Mouse (Mus musculus) thymus, adult 2 months (tissue): Measurements from ENCODE around the gene Ezr. TPM values are rescaled to one million over a fixed set of nuclear protein-coding genes. Genes with fewer than 3 reads are reported as not detected.
A peak's percentile ranks its signal among the peaks of the same experiment; 100 is the strongest.

Experiments used
- DNase-seq: peaks from one replicate; pipeline ENCODE4 v3.0.0; 2021
- H3K27ac ChIP-seq: fragments of 200-500 bp; 2 replicates; pipeline ENCODE4 v1.5.1; 2012; ENCODE audit warnings: low read length, control low read depth; ENCODE audit not compliant: control insufficient read depth, insufficient read depth
- H3K27me3 ChIP-seq: fragments of 200-500 bp; 2 replicates; pipeline ENCODE4 v1.6.1; 2012; ENCODE audit warnings: mild to moderate bottlenecking, low read length, moderate library complexity, mixed read lengths; ENCODE audit not compliant: control insufficient read depth, insufficient read depth
- H3K36me3 ChIP-seq: fragments of 200-500 bp; 2 replicates; pipeline ENCODE4 v1.6.1; 2012; ENCODE audit warnings: mild to moderate bottlenecking, low read length, moderate library complexity; ENCODE audit not compliant: control insufficient read depth, insufficient read depth
- H3K4me1 ChIP-seq: fragments of 200-500 bp; replicated peaks from 2 replicates; pipeline ENCODE4 v1.6.1; 2012; ENCODE audit warnings: low read length; ENCODE audit not compliant: control insufficient read depth, insufficient read depth
- H3K4me3 ChIP-seq: fragments of 200-500 bp; 2 replicates; pipeline ENCODE4 v1.5.1; 2012; ENCODE audit warnings: mild to moderate bottlenecking, low read length, control low read depth, moderate library complexity; ENCODE audit not compliant: control insufficient read depth, insufficient read depth
- CTCF ChIP-seq: fragments of 200-500 bp; IDR thresholded peaks from 2 replicates; pipeline ENCODE4 v1.5.1; 2012; ENCODE audit warnings: mild to moderate bottlenecking, control low read depth, low read length, moderate library complexity, borderline replicate concordance; ENCODE audit not compliant: control insufficient read depth, poor library complexity, insufficient read depth; ENCODE audit errors: extremely low read depth
- POLR2A ChIP-seq: fragments of 200-500 bp; IDR thresholded peaks from 2 replicates; pipeline ENCODE4 v1.6.1; 2012; ENCODE audit warnings: mild to moderate bottlenecking, low read length, control low read depth, moderate library complexity; ENCODE audit not compliant: control insufficient read depth, poor library complexity, insufficient read depth; ENCODE audit errors: extremely low read depth
- WGBS: fragments of 180-500 bp; shearing (Covaris S2); methylation state at CpG from one replicate; pipeline ENCODE4 v1.1.7; 2018; 5-methylcytosine and 5-hydroxymethylcytosine counted together
- polyA plus RNA-seq: library from polyadenylated mRNA; depleted of rRNA; stranded (reverse); fragments of >200 nt; gene quantifications from 2 replicates; pipeline ENCODE4 v1.2.3, GENCODE M21; 2012

The Ezr gene
- polyA plus RNA-seq, 1 experiment = 149 TPM

- no peak for TF ChIP-seq POLR2A
- TF ChIP-seq CTCF = no peak
- Histone ChIP-seq H3K27me3 (no peaks in the 10 kb centered on the region), H3K4me1 (peaks cover 12% of the 10 kb centered on the region), H3K36me3 (no peaks in the 10 kb centered on the region), H3K27ac (no peak overlapping the region), H3K4me3 (no peak overlapping the region)
- WGBS = 34% methylated on average over 12 of the region's 12 CpGs
- no peak for DNase-seq
Measured at GRCm38 (mm10) chr17:6794160-6794751, 11.7 kb upstream of the Ezr start.

DNA sequence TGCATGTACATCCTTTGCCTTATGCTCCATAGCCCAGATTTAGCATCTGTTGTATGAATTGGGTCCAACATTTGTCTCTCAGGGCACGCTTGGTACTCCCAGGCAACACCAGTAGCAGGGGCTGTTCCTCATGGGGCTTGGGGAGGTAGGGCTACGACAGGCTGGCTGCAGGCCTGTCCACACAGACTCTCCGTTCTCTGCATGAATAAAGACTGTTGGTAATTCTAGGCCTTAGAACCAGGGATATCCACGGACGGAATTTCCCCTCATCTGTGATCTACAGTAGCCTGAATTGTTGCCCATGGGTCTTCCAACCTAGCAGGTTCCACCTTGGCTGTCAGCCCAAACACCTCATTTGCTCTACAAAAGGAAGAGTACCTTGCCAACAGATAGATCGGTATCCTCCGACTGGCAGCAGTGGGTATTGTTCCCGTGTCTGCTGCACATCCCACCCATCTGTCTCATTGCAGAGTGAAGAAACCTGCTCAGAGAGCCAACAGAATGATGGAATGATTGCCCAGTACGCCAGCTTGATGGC is 7.1 kb upstream of the Ezr start:
- DNase-seq = no peak
- TF ChIP-seq POLR2A (no peak), CTCF (no peak)
- Histone ChIP-seq H3K4me1 (peaks cover 10% of the 10 kb centered on the region), H3K4me3 (no peak overlapping the region), H3K27ac (no peak overlapping the region), H3K36me3 (no peaks in the 10 kb centered on the region), H3K27me3 (no peaks in the 10 kb centered on the region)
- 92% methylated on average over 9 of the region's 9 CpGs for WGBS

GRCm38 (mm10) chr17:6789103-6789502 is 6.5 kb upstream of the Ezr start:
- Histone ChIP-seq H3K27ac (no peak overlapping the region), H3K4me1 (peaks cover 4% of the 10 kb centered on the region), H3K36me3 (no peaks in the 10 kb centered on the region), H3K27me3 (no peaks in the 10 kb centered on the region), H3K4me3 (no peak overlapping the region)
- DNase-seq = no peak
- TF ChIP-seq CTCF (no peak), POLR2A (no peak)

DNA sequence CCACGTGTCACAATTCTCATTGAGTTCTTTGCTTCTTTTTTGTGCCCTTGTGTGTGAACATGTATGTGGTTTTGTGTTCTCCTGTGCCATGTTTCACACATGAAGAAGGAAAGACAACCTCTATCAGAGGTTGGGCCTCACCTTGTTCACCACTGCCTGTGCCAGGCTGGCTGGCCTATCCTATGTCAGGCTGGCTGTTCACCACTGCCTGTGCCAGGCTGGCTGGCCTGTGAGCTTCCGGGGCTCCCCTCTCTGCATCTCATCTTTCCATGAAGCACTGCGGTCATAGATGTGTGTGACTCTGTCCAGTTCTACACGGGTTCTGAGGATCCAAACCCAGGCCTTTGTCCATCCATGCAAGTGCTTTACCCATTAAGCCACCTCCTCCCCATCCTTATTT is 4.7 kb upstream of the Ezr start:
- TF ChIP-seq POLR2A = no peak
- no peak for TF ChIP-seq CTCF
- Histone ChIP-seq H3K4me1 (peaks cover 3% of the 10 kb centered on the region; the same call in 1 of the 2 replicates), H3K27me3 (no peaks in the 10 kb centered on the region), H3K4me3 (no peak overlapping the region), H3K36me3 (no peaks in the 10 kb centered on the region), H3K27ac (no peak overlapping the region)
- WGBS = 87% methylated on average over 4 of the region's 4 CpGs
- no peak for DNase-seq

- 71% methylated on average over 10 of the region's 10 CpGs for WGBS
- Histone ChIP-seq H3K4me3 (peak overlapping the region; percentile 85; the same call in 1 of the 2 replicates), H3K27me3 (no peaks in the 10 kb centered on the region), H3K27ac (no peak overlapping the region), H3K4me1 (peaks cover 15% of the 10 kb centered on the region), H3K36me3 (no peaks in the 10 kb centered on the region)
- TF ChIP-seq POLR2A (no peak), CTCF (no peak)
- no peak for DNase-seq
Measured at GRCm38 (mm10) chr17:6783756-6784357, 1.3 kb upstream of the Ezr start.

- Histone ChIP-seq H3K27me3 (no peaks in the 10 kb centered on the region), H3K4me1 (peaks cover 19% of the 10 kb centered on the region), H3K36me3 (no peaks in the 10 kb centered on the region), H3K4me3 (peak overlapping the region; percentile 85), H3K27ac (peak overlapping the region; percentile 78)
- under 1% methylated on average over 58 of the region's 58 CpGs for WGBS
- DNase-seq = peak; percentile 60
- TF ChIP-seq POLR2A (no peak), CTCF (no peak)
Measured at GRCm38 (mm10) chr17:6783006-6783661, 550 bp upstream of the Ezr start.
